Mouse (Mus musculus) thymus, postnatal 14 days (tissue): ENCODE results near the gene Itgb8.

Experiments used
- DNase-seq: peaks from one replicate; pipeline ENCODE4 v3.0.0; 2021

Itgb8 gene

GRCm38 (mm10) chr12:119110091-119110490 lies 128.5 kb downstream of the Itgb8 start:
- no peak for DNase-seq
